Mouse (Mus musculus) kidney, embryonic 16.5 days (tissue): Measurements from ENCODE around the gene Aloxe3. TPM values are rescaled to one million over a fixed set of nuclear protein-coding genes. Genes with fewer than 3 reads are reported as not detected.

ENCODE experiments used
- ATAC-seq: fragments of 200-750 bp; cut with Nextera tagmentation; 2 replicates; pipeline ENCODE4 v1.8.0; 2017; ENCODE audit warnings: moderate TSS enrichment; ENCODE audit not compliant: low FRiP score, low TSS enrichment
- H3K27ac ChIP-seq: fragments of 300-500 bp; sonication (generic); 2 replicates; pipeline ENCODE4 v1.5.1; 2014; ENCODE audit warnings: low read length
- H3K27me3 ChIP-seq: fragments of 300-500 bp; sonication (generic); 2 replicates; pipeline ENCODE4 v1.6.1; 2014; ENCODE audit warnings: low read length, control low read depth, mixed read lengths; ENCODE audit not compliant: insufficient read depth
- H3K36me3 ChIP-seq: fragments of 300-500 bp; sonication (generic); 2 replicates; pipeline ENCODE4 v1.6.1; 2014; ENCODE audit warnings: low read length, control low read depth, mixed read lengths; ENCODE audit not compliant: insufficient read depth
- H3K4me1 ChIP-seq: fragments of 300-500 bp; sonication (generic); 2 replicates; pipeline ENCODE4 v1.6.1; 2014; ENCODE audit warnings: low read length, control low read depth, mixed read lengths; ENCODE audit not compliant: insufficient read depth
- H3K4me2 ChIP-seq: fragments of 300-500 bp; sonication (generic); replicated peaks from 2 replicates; pipeline ENCODE4 v1.6.1; 2014; ENCODE audit warnings: low read depth, low read length
- H3K4me3 ChIP-seq: fragments of 300-500 bp; sonication (generic); 2 replicates; pipeline ENCODE4 v1.5.1; 2014; ENCODE audit warnings: mild to moderate bottlenecking, low read length
- H3K9ac ChIP-seq: fragments of 300-500 bp; sonication (generic); replicated peaks from 2 replicates; pipeline ENCODE4 v1.6.1; 2014; ENCODE audit warnings: low read length
- H3K9me3 ChIP-seq: fragments of 300-500 bp; sonication (generic); 2 replicates; pipeline ENCODE4 v1.6.1; 2016; ENCODE audit warnings: low read length, control low read depth
- WGBS: fragments of 180-500 bp; shearing (Covaris S2); extraction: QIAGEN DNeasy Blood & Tissue Kit; methylation state at CpG from one replicate; pipeline ENCODE4 v1.1.7; 2014; 5-methylcytosine and 5-hydroxymethylcytosine counted together
- polyA plus RNA-seq: library from polyadenylated mRNA; unstranded; fragments of >200 nt; fragmentation: Nextera tagmentation; extraction: Ambion mirVana; gene quantifications from 2 replicates; pipeline ENCODE4 v1.2.1, GENCODE M21; 2015

Gene Aloxe3
- polyA plus RNA-seq, 1 experiment from 2014 or later, result 0.32 TPM

- H3K9me3 ChIP-seq, result no peaks in the 10 kb centered on the region
- peaks cover 18% of the 10 kb centered on the region for H3K4me1 ChIP-seq
- H3K4me3 ChIP-seq, result no peak overlapping the region
- WGBS, result 83% methylated on average over 3 of the region's 3 CpGs
- H3K36me3 ChIP-seq, result no peaks in the 10 kb centered on the region
- no peak for ATAC-seq
- H3K4me2 ChIP-seq, result no peak overlapping the region
- no peak overlapping the region for H3K9ac ChIP-seq
- no peaks in the 10 kb centered on the region for H3K27me3 ChIP-seq
- no peak overlapping the region for H3K27ac ChIP-seq
Observed at GRCm38 (mm10) chr11:69114621-69115020, 11.1 kb upstream of the Aloxe3 start.

- Histone ChIP-seq H3K4me2 (peak overlapping the region; percentile 88; the same call in 1 of the 2 replicates), H3K9me3 (no peaks in the 10 kb centered on the region), H3K36me3 (no peaks in the 10 kb centered on the region), H3K4me3 (peak overlapping the region; percentile 85; the same call in 1 of the 2 replicates), H3K27me3 (no peaks in the 10 kb centered on the region), H3K9ac (no peak overlapping the region), H3K27ac (no peak overlapping the region), H3K4me1 (peaks cover 25% of the 10 kb centered on the region)
- 48% methylated on average over 5 of the region's 5 CpGs for WGBS
- no peak for ATAC-seq
Observed at GRCm38 (mm10) chr11:69116843-69117242, 8.9 kb upstream of the Aloxe3 start.

GRCm38 (mm10) chr11:69117737-69118695 lies 7.7 kb upstream of the Aloxe3 start:
- Histone ChIP-seq H3K27me3 (no peaks in the 10 kb centered on the region), H3K27ac (peak overlapping the region; percentile 77), H3K4me3 (peak overlapping the region; percentile 85), H3K4me1 (peaks cover 25% of the 10 kb centered on the region), H3K9me3 (no peaks in the 10 kb centered on the region), H3K9ac (peak overlapping the region; percentile 80), H3K36me3 (no peaks in the 10 kb centered on the region), H3K4me2 (peak overlapping the region; percentile 88)
- 0% methylated on average over 43 of the region's 45 CpGs for WGBS
- peak; percentile 13; the same call in 1 of the 2 replicates for ATAC-seq

GRCm38 (mm10) chr11:69118765-69119164 lies 6.9 kb upstream of the Aloxe3 start:
- H3K4me3 ChIP-seq, result peak overlapping the region; percentile 85
- no peaks in the 10 kb centered on the region for H3K36me3 ChIP-seq
- WGBS, result under 1% methylated on average over 15 of the region's 15 CpGs
- H3K27ac ChIP-seq, result no peak overlapping the region
- H3K4me2 ChIP-seq, result peak overlapping the region; percentile 88
- peaks cover 25% of the 10 kb centered on the region for H3K4me1 ChIP-seq
- H3K9me3 ChIP-seq, result no peaks in the 10 kb centered on the region
- H3K27me3 ChIP-seq, result no peaks in the 10 kb centered on the region
- ATAC-seq, result no peak
- no peak overlapping the region for H3K9ac ChIP-seq

GRCm38 (mm10) chr11:69119446-69120155 lies 6.1 kb upstream of the Aloxe3 start:
- Histone ChIP-seq H3K4me3 (peak overlapping the region; percentile 58), H3K9ac (peak overlapping the region; percentile 52)
- 28% methylated on average over 14 of the region's 14 CpGs for WGBS

GRCm38 (mm10) chr11:69120221-69121000 lies 5.3 kb upstream of the Aloxe3 start, which contains the start of gene Hes7:
TSS of gene Hes7 (plus strand) at chr11:69120404.
- Histone ChIP-seq H3K36me3 (no peaks in the 10 kb centered on the region), H3K27ac (no peak within 1 kb of the TSS), H3K9me3 (no peaks in the 10 kb centered on the region), H3K27me3 (no peaks in the 10 kb centered on the region), H3K4me2 (peak within 1 kb of the TSS; percentile 88), H3K4me1 (peaks cover 25% of the 10 kb centered on the region), H3K9ac (peak within 1 kb of the TSS; percentile 71), H3K4me3 (peak within 1 kb of the TSS; percentile 58)
- no peak for ATAC-seq
- WGBS, result 2% methylated on average over 27 of the region's 27 CpGs

More at GRCm38 (mm10) chr11:69119446-69120155, 6.1 kb upstream of the Aloxe3 start:
- H3K9me3 ChIP-seq, result no peaks in the 10 kb centered on the region
- no peak for ATAC-seq
- no peaks in the 10 kb centered on the region for H3K36me3 ChIP-seq
- H3K4me1 ChIP-seq, result peaks cover 25% of the 10 kb centered on the region
- no peak overlapping the region for H3K27ac ChIP-seq
- H3K4me2 ChIP-seq, result peak overlapping the region; percentile 88
- H3K27me3 ChIP-seq, result no peaks in the 10 kb centered on the region

GRCm38 (mm10) chr11:69121001-69121740 lies 4.5 kb upstream of the Aloxe3 start:
- ATAC-seq, result no peak
- Histone ChIP-seq H3K27ac (no peak overlapping the region), H3K4me2 (peak overlapping the region; percentile 88), H3K9ac (peak overlapping the region; percentile 71), H3K36me3 (no peaks in the 10 kb centered on the region), H3K4me3 (peak overlapping the region; percentile 58), H3K4me1 (peaks cover 31% of the 10 kb centered on the region), H3K9me3 (no peaks in the 10 kb centered on the region), H3K27me3 (no peaks in the 10 kb centered on the region)
- under 1% methylated on average over 33 of the region's 33 CpGs for WGBS

- H3K36me3 ChIP-seq, result no peaks in the 10 kb centered on the region
- peak overlapping the region; percentile 71 for H3K9ac ChIP-seq
- no peak for ATAC-seq
- no peaks in the 10 kb centered on the region for H3K27me3 ChIP-seq
- under 1% methylated on average over 27 of the region's 32 CpGs for WGBS
- H3K4me1 ChIP-seq, result peaks cover 34% of the 10 kb centered on the region
- peak overlapping the region; percentile 86 for H3K27ac ChIP-seq
- H3K4me3 ChIP-seq, result peak overlapping the region; percentile 58
- H3K9me3 ChIP-seq, result no peaks in the 10 kb centered on the region
- H3K4me2 ChIP-seq, result peak overlapping the region; percentile 88
Observed at GRCm38 (mm10) chr11:69121741-69122335, 3.9 kb upstream of the Aloxe3 start.
